ENCODE assay signal across 9 mouse cellular contexts in genomic region chr5:115163563-115163962, GRCm38 (mm10). TPM values are rescaled to one million over a fixed set of nuclear protein-coding genes. Genes with fewer than 3 reads are reported as not detected.
DNase-seq lines count a peak whose midpoint lies in the region; ATAC-seq and TF ChIP-seq lines count a peak whose summit lies in the region.
"Had no signal": no experiment of that assay in that cellular context is flagged by ENCODE, and none has a peak within 500 bp of the region (broad histone marks: within the 10 kb centered on the region; RNA-seq: fewer than 3 reads in every experiment).

No protein-coding gene starts in this region.

- TF ChIP-seq POLR2A in brain, embryonic 14.5 days (IDR thresholded peaks at IDR 0.05; ENCODE audit: borderline replicate concordance, extremely low read depth, insufficient read depth, insufficient read length, poor library complexity, severe bottlenecking) = no peak
- TF ChIP-seq POLR2A in small intestine, adult 2 months (IDR thresholded peaks at IDR 0.05; ENCODE audit: low read depth, low read length) = no peak

- peak overlapping the region; percentile 28 for H3K27ac ChIP-seq in gastrocnemius, adult 2 months
- no peak overlapping the region for H3K27ac ChIP-seq in lung, embryonic 15.5 days
- H3K27ac ChIP-seq in small intestine, adult 2 months (ENCODE audit: insufficient read depth, low read depth, low read length) = no peak overlapping the region
- H3K27ac ChIP-seq: liver, embryonic 15.5 days had no signal

- ATAC-seq in lung, embryonic 15.5 days (ENCODE audit: borderline replicate concordance, extremely low read depth, low FRiP score, low TSS enrichment) = no peak

- peak; percentile 57 for TF ChIP-seq CTCF in brain, embryonic 14.5 days (IDR thresholded peaks at IDR 0.05; ENCODE audit: borderline replicate concordance, extremely low read depth, insufficient read depth, insufficient read length)
- TF ChIP-seq CTCF in gastrocnemius, adult 2 months (IDR thresholded peaks at IDR 0.05) = peak; percentile 82
- peak; percentile 45; the same call in 1 of the 2 replicates for TF ChIP-seq CTCF in small intestine, adult 2 months (IDR thresholded peaks at IDR 0.05; ENCODE audit: extremely low read depth, insufficient read length, insufficient replicate concordance, low read depth, low read length)

- H3K4me1 ChIP-seq in lung, embryonic 15.5 days = peaks cover 34% of the 10 kb centered on the region
- H3K4me1 ChIP-seq in small intestine, adult 2 months (ENCODE audit: control insufficient read depth, insufficient read depth, insufficient read length, low read length) = peaks cover 24% of the 10 kb centered on the region

- no peaks in the 10 kb centered on the region for H3K27me3 ChIP-seq in lung, embryonic 15.5 days
- no peaks in the 10 kb centered on the region for H3K27me3 ChIP-seq in small intestine, adult 2 months (ENCODE audit: control insufficient read depth, insufficient read depth, low read length)
- H3K27me3 ChIP-seq: liver, embryonic 15.5 days had no signal

- H3K36me3 ChIP-seq in lung, embryonic 15.5 days = no peaks in the 10 kb centered on the region
- H3K36me3 ChIP-seq in small intestine, adult 2 months (ENCODE audit: control insufficient read depth, insufficient read depth, low read length) = no peaks in the 10 kb centered on the region
- H3K36me3 ChIP-seq: liver, embryonic 15.5 days had no signal

- WGBS in lung, embryonic 15.5 days = 42% methylated on average over 8 of the region's 8 CpGs
- 62% methylated on average over 8 of the region's 8 CpGs for WGBS in small intestine, adult 2 months

- H3K4me3 ChIP-seq in gastrocnemius, adult 2 months = peak overlapping the region; percentile 40
- H3K4me3 ChIP-seq in lung, embryonic 15.5 days = no peak overlapping the region
- no peak overlapping the region for H3K4me3 ChIP-seq in small intestine, adult 2 months (ENCODE audit: low read depth, low read length)
- H3K4me3 ChIP-seq: liver, embryonic 15.5 days had no signal

- H3K9ac ChIP-seq in lung, embryonic 15.5 days = no peak overlapping the region
- H3K9ac ChIP-seq: liver, embryonic 15.5 days had no signal

- intact Hi-C loops in gastrocnemius, adult 2 months (cut with DNase I) = loop anchor here (1.0 kb wide), 1 partner anchor 38 kb away; no protein-coding TSS in a partner anchor

- peak; percentile 58 for DNase-seq in ovary, postnatal 14 days (ENCODE audit: low spot score)
- no peak for DNase-seq in ovary, adult 18-20 months (ENCODE audit: low spot score)
- peak; percentile 51 for DNase-seq in brain, embryonic 14.5 days (ENCODE audit: low read depth)
- DNase-seq in gastrocnemius, adult 2 months = peak; percentile 78
- DNase-seq in kidney, postnatal 10 days = peak; percentile 82
- DNase-seq in Muller cell, postnatal 12 days (ENCODE audit: inconsistent ontology term) = no peak

- H3K4me2 ChIP-seq in lung, embryonic 15.5 days = peak overlapping the region; percentile 32
- H3K4me2 ChIP-seq: liver, embryonic 15.5 days had no signal

- H3K9me3 ChIP-seq in lung, embryonic 15.5 days = no peaks in the 10 kb centered on the region
- H3K9me3 ChIP-seq: liver, embryonic 15.5 days had no signal

RNA-seq across cellular contexts. Expression of gene Mlec, which starts 5.6 kb away (rescaled TPM):
- 63.6 and 80.4 TPM in 2 replicates for polyA plus RNA-seq in brain, embryonic 14.5 days (2012; rRNA removed)
- total RNA-seq in gastrocnemius, adult 2 months (2021) = 100 to 1,000 TPM; 138 to 200 TPM
- 75.4 and 77.0 TPM in 2 replicates for polyA plus RNA-seq in lung, embryonic 15.5 days (2015; fragmentation: Nextera tagmentation; extraction: Ambion mirVana)
- 56.0 and 78.3 TPM in 2 replicates for polyA plus RNA-seq in small intestine, adult 2 months (2012; rRNA removed)

RNA-seq across cellular contexts. Expression of gene Unc119b, which starts 28.8 kb away (rescaled TPM):
- polyA plus RNA-seq in brain, embryonic 14.5 days (2012; rRNA removed) = 49.7 and 55.0 TPM in 2 replicates
- 10 to 100 TPM; 11.8 to 15.7 TPM for total RNA-seq in gastrocnemius, adult 2 months (2021)
- polyA plus RNA-seq in lung, embryonic 15.5 days (2015; fragmentation: Nextera tagmentation; extraction: Ambion mirVana) = 39.9 and 41.0 TPM in 2 replicates
- 16.9 and 26.5 TPM in 2 replicates for polyA plus RNA-seq in small intestine, adult 2 months (2012; rRNA removed)

RNA-seq across cellular contexts. Expression of gene Cabp1, which starts 30.6 kb away (rescaled TPM):
- polyA plus RNA-seq in brain, embryonic 14.5 days (2012; rRNA removed) = 28.6 and 32.9 TPM in 2 replicates
- 1 to 10 TPM in 1 of 2 experiments, under 1 TPM in 1; 0.79 to 1.5 TPM for total RNA-seq in gastrocnemius, adult 2 months (2021)
- polyA plus RNA-seq in lung, embryonic 15.5 days (2015; fragmentation: Nextera tagmentation; extraction: Ambion mirVana) = 1.4 and 2.1 TPM in 2 replicates
- polyA plus RNA-seq in small intestine, adult 2 months (2012; rRNA removed) = 0.89 and 1.0 TPM in 2 replicates

RNA-seq across cellular contexts. Expression of gene Acads, which starts 44.4 kb away (rescaled TPM):
- polyA plus RNA-seq in brain, embryonic 14.5 days (2012; rRNA removed) = 25.1 and 27.0 TPM in 2 replicates
- 10 to 100 TPM; 49.9 to 81.7 TPM for total RNA-seq in gastrocnemius, adult 2 months (2021)
- polyA plus RNA-seq in lung, embryonic 15.5 days (2015; fragmentation: Nextera tagmentation; extraction: Ambion mirVana) = 76.3 and 76.4 TPM in 2 replicates
- polyA plus RNA-seq in small intestine, adult 2 months (2012; rRNA removed) = 63.3 and 95.9 TPM in 2 replicates

Comparison
In these comparisons a context has a peak if more than half of its experiments do, and no peak if none do; other contexts are left out.
1. DNase-seq: peak in ovary, postnatal 14 days (single experiment), brain, embryonic 14.5 days (single experiment), gastrocnemius, adult 2 months (single experiment) and kidney, postnatal 10 days (single experiment); none in ovary, adult 18-20 months (single experiment) and Muller cell, postnatal 12 days (single experiment).
2. Peak in every context shown above with its lines, with median percentiles within 50 percentile points of each other: CTCF ChIP-seq.